Mouse (Mus musculus): ENCODE measurements around the gene Acaca. TPM values are rescaled to one million over a fixed set of nuclear protein-coding genes. Genes with fewer than 3 reads are reported as not detected.

Acaca gene
- polyA plus RNA-seq, 1 experiment from 2014 or later, result 19.1 TPM

DNA sequence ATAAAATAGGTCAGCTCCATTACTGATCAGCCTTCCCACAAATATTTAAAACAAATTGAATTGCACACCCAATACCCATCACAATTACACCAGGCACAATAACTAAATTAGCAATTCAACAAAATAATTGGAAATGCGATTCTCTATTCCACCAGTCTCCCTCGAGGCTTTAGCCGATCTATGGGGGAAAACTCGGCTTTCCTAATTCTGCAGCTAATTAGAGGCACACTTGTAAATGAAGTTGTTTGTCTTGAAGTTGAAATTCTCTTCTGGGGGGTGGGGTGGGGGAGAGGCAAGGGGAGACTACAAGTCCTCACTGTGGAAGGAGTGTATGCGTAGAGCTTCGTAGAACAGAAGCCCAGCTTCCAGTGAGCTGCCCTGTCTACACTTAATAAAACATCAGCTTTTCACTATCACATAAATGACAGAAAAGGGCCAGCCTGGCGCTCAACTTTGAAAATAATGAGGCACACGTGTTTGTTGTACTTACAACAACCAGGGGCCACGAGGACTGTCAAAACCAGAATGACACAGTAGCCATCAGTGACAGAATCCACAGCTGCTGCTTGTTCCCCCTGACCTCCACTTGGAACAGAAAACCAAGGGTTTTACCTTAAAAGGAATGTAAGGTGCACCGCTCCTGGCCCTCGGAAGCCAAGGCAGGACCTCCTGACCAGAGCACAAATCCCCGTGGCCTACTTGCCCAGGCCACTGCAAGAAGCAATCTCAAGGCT is 282.9 kb downstream of the Acaca start:
- Histone ChIP-seq H3K27ac (no peak overlapping the region), H3K4me3 (no peak overlapping the region), H3K27me3 (no peaks in the 10 kb centered on the region), H3K4me1 (peaks cover 7% of the 10 kb centered on the region), H3K9ac (no peak overlapping the region), H3K36me3 (no peaks in the 10 kb centered on the region), H3K9me3 (no peaks in the 10 kb centered on the region), H3K4me2 (no peak overlapping the region)
- no peak for ATAC-seq (ENCODE audit: insufficient number of reproducible peaks, insufficient read depth, low FRiP score, low TSS enrichment, low read depth)
- WGBS, result 48% methylated on average over 12 of the region's 12 CpGs

DNA sequence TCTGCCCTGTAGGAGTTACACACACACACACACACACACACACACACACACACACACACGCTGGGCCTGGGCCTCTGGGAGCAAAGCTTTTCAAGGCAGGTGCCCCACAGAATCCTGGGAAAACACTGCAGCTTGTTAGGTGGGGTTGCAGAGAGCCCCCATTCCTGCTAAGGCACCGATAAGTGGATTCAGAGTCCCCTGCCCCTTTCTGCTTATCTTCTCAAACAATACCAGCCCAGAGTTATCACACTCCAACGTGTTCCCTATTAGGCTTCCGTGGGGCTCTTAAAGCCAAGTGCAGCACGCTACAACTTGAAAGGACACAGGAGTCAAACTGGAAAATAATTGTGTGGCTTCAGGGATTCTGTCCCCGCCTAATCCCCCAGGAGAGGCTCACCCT is 283.6 kb downstream of the Acaca start:
- H3K27me3 ChIP-seq, result no peaks in the 10 kb centered on the region
- H3K9me3 ChIP-seq, result no peaks in the 10 kb centered on the region
- H3K9ac ChIP-seq, result no peak overlapping the region
- H3K4me1 ChIP-seq, result peaks cover 7% of the 10 kb centered on the region
- no peak overlapping the region for H3K27ac ChIP-seq
- H3K4me2 ChIP-seq, result no peak overlapping the region
- 60% methylated on average over 6 of the region's 6 CpGs for WGBS
- H3K4me3 ChIP-seq, result no peak overlapping the region
- ATAC-seq (ENCODE audit: insufficient number of reproducible peaks, insufficient read depth, low FRiP score, low TSS enrichment, low read depth), result no peak
- H3K36me3 ChIP-seq, result no peaks in the 10 kb centered on the region

DNA sequence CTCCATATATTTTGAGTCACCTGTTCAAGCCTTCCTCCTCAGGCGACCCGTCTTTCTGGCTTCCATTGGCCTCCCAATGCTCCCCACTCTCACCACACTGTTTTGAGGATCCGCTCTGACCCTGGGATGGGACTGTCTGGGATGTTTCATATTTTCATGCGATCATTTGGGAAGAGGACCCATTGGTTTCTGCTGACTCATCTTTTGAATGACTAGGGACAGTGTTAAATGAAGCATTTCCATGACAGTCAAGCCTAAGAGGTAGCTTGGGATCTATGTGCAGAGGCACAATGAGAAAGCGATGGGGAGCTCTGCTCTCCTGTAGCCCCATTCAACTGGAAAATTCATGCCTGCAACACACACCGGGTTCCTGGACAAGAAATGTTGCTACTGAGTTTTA is 291.3 kb downstream of the Acaca start:
- no peak for ATAC-seq (ENCODE audit: insufficient number of reproducible peaks, insufficient read depth, low FRiP score, low TSS enrichment, low read depth)
- Histone ChIP-seq H3K9me3 (no peaks in the 10 kb centered on the region), H3K4me2 (no peak overlapping the region), H3K36me3 (0 out of 2 replicates have a peak, but pooled peaks cover 3% of the 10 kb centered on the region), H3K27me3 (no peaks in the 10 kb centered on the region), H3K4me3 (no peak overlapping the region), H3K4me1 (peaks cover 35% of the 10 kb centered on the region), H3K9ac (no peak overlapping the region), H3K27ac (no peak overlapping the region)
- WGBS, result 91% methylated on average over 6 of the region's 6 CpGs

DNA sequence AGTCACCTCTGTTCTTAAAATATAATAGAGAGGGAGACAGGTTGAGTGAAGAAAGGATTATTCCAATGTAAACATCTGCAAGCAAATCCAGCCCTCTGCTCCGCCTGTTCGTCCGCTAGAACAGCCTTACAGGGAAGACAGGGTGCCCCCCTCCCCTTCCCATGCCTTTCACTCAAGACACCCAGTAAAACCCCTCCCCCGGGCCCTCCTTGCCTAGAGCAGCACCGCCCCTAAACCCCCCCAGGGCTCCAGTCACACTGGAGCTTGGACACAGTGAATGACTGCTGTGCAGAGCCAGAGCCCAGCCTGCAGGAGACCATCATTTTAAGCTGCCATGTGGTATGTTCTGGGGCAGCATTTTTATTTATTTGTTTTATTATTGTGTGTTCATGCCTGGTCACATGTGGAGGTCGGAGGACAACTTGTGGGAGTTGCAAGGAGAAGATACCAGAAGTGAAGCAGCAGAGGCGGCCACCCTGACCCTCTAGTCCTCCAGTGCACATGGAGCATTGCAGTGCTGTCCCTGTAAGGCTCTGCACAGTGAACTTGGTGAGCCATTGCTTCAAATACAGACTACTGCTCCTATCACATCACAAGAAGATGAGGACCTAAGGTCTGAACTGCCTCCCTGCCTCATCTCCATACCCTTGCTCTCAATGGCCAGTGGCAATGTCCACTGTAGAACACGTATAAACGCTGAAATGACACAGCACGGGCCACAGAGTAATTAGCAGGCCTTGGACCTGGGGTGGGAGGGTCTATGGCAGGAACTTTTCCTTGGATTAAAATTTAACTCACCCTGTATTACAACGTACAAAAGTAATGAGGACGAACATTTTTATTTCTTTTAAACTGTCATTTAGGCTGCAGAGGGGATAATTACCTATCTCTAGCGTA is 296.5 kb downstream of the Acaca start:
- H3K36me3 ChIP-seq, result 0 out of 2 replicates have a peak, but pooled peaks cover 3% of the 10 kb centered on the region
- WGBS, result 68% methylated on average over 13 of the region's 13 CpGs
- H3K9me3 ChIP-seq, result no peaks in the 10 kb centered on the region
- H3K4me3 ChIP-seq, result no peak overlapping the region
- H3K27ac ChIP-seq, result no peak overlapping the region
- H3K4me1 ChIP-seq, result peaks cover 36% of the 10 kb centered on the region
- H3K4me2 ChIP-seq, result no peak overlapping the region
- H3K9ac ChIP-seq, result no peak overlapping the region
- no peaks in the 10 kb centered on the region for H3K27me3 ChIP-seq
- no peak for ATAC-seq (ENCODE audit: insufficient number of reproducible peaks, insufficient read depth, low FRiP score, low TSS enrichment, low read depth)

- H3K27ac ChIP-seq, result no peak overlapping the region
- H3K4me2 ChIP-seq, result no peak overlapping the region
- ATAC-seq (ENCODE audit: insufficient number of reproducible peaks, insufficient read depth, low FRiP score, low TSS enrichment, low read depth), result no peak
- 0 out of 2 replicates have a peak, but pooled peaks cover 7% of the 10 kb centered on the region for H3K36me3 ChIP-seq
- peaks cover 33% of the 10 kb centered on the region for H3K4me1 ChIP-seq
- 89% methylated on average over 5 of the region's 5 CpGs for WGBS
- H3K9ac ChIP-seq, result no peak overlapping the region
- no peaks in the 10 kb centered on the region for H3K9me3 ChIP-seq
- H3K27me3 ChIP-seq, result no peaks in the 10 kb centered on the region
- no peak overlapping the region for H3K4me3 ChIP-seq
Observed at GRCm38 (mm10) chr11:84426633-84426998, 297.1 kb downstream of the Acaca start.

- Histone ChIP-seq H3K4me2 (no peak overlapping the region), H3K9ac (no peak overlapping the region), H3K9me3 (no peaks in the 10 kb centered on the region), H3K36me3 (0 out of 2 replicates have a peak, but pooled peaks cover 4% of the 10 kb centered on the region), H3K4me3 (no peak overlapping the region), H3K4me1 (peaks cover 5% of the 10 kb centered on the region), H3K27me3 (no peaks in the 10 kb centered on the region), H3K27ac (no peak overlapping the region)
- ATAC-seq (ENCODE audit: insufficient number of reproducible peaks, insufficient read depth, low FRiP score, low TSS enrichment, low read depth), result no peak
- 46% methylated on average over 1 of the region's 1 CpGs for whole genome bisulfite sequencing
Observed at GRCm38 (mm10) chr11:84429581-84429980, 300.1 kb downstream of the Acaca start.

- H3K4me2 ChIP-seq, result no peak overlapping the region
- H3K4me1 ChIP-seq, result peaks cover 5% of the 10 kb centered on the region
- no peak overlapping the region for H3K4me3 ChIP-seq
- no peaks in the 10 kb centered on the region for H3K27me3 ChIP-seq
- no peak overlapping the region for H3K9ac ChIP-seq
- no peak for ATAC-seq (ENCODE audit: insufficient number of reproducible peaks, insufficient read depth, low FRiP score, low TSS enrichment, low read depth)
- H3K9me3 ChIP-seq, result no peaks in the 10 kb centered on the region
- 87% methylated on average over 4 of the region's 4 CpGs for WGBS
- H3K27ac ChIP-seq, result no peak overlapping the region
- H3K36me3 ChIP-seq, result peaks cover 4% of the 10 kb centered on the region; the same call in 1 of the 2 replicates
Observed at GRCm38 (mm10) chr11:84430336-84430735, 300.9 kb downstream of the Acaca start.

DNA sequence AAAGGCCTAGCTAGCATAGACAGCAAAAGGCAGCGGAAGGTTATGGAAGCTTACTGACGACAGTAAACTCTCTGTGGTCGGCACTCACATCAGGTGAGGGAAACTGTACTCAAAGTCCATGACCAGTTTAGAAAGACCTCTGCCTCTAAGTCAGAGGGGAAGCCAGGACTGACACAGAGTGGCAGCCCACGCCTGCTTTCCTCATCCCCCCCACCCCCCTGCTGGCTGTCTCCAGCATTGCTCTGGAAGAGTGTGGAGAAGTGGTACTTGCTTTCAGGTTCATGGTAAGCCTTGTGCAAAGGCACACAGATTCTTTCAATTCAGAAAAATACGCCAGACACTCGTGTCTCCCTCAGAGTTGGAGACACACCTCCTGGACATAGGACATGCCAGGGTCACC is 305.4 kb downstream of the Acaca start:
- Histone ChIP-seq H3K4me2 (no peak overlapping the region), H3K27ac (no peak overlapping the region), H3K27me3 (no peaks in the 10 kb centered on the region), H3K36me3 (peaks cover 8% of the 10 kb centered on the region; the same call in 1 of the 2 replicates), H3K9me3 (no peaks in the 10 kb centered on the region), H3K9ac (no peak overlapping the region), H3K4me3 (no peak overlapping the region), H3K4me1 (no peaks in the 10 kb centered on the region; the same call in 1 of the 2 replicates)
- WGBS, result 74% methylated on average over 6 of the region's 6 CpGs
- ATAC-seq (ENCODE audit: insufficient number of reproducible peaks, insufficient read depth, low FRiP score, low TSS enrichment, low read depth), result no peak

DNA sequence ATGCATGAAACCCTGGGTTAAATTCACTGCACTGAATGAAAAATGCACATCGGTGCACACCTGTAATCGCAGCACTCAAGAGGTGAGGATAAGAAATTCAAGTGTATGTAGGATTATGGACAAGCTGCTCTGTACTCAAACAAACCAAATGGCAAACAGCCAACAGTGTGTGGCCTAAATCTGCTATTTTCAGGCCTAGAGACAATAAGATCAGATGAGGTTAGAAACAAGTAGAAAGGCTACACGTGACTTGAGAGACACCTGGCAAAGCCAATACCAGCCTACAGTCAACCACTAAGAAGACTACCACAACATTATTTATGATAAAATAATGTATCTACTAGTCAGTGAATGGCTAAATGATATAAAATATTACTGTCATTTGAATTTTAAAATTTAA is 310.9 kb downstream of the Acaca start:
- no peaks in the 10 kb centered on the region for H3K9me3 ChIP-seq
- ATAC-seq (ENCODE audit: insufficient number of reproducible peaks, insufficient read depth, low FRiP score, low TSS enrichment, low read depth), result no peak
- 84% methylated on average over 3 of the region's 3 CpGs for whole genome bisulfite sequencing
- no peak overlapping the region for H3K27ac ChIP-seq
- H3K4me2 ChIP-seq, result no peak overlapping the region
- no peaks in the 10 kb centered on the region for H3K4me1 ChIP-seq
- no peaks in the 10 kb centered on the region for H3K27me3 ChIP-seq
- H3K36me3 ChIP-seq, result peaks cover 20% of the 10 kb centered on the region; the same call in 1 of the 2 replicates
- H3K4me3 ChIP-seq, result no peak overlapping the region
- H3K9ac ChIP-seq, result no peak overlapping the region

- Histone ChIP-seq H3K9me3 (no peaks in the 10 kb centered on the region), H3K4me1 (no peaks in the 10 kb centered on the region), H3K36me3 (peaks cover 24% of the 10 kb centered on the region), H3K4me3 (no peak overlapping the region), H3K9ac (no peak overlapping the region), H3K27ac (no peak overlapping the region), H3K27me3 (no peaks in the 10 kb centered on the region), H3K4me2 (no peak overlapping the region)
- WGBS, result 88% methylated on average over 4 of the region's 4 CpGs
- no peak for ATAC-seq (ENCODE audit: insufficient number of reproducible peaks, insufficient read depth, low FRiP score, low TSS enrichment, low read depth)
Observed at GRCm38 (mm10) chr11:84442554-84443331, 313.3 kb downstream of the Acaca start.

Data from embryonic facial prominence, embryonic 13.5 days (tissue).